Mouse (Mus musculus) embryonic facial prominence, embryonic 10.5 days (tissue): ENCODE measurements around the gene Ccdc40. TPM values are rescaled to one million over a fixed set of nuclear protein-coding genes. Genes with fewer than 3 reads are reported as not detected.
A peak's percentile ranks its signal among the peaks of the same experiment; 100 is the strongest.

ENCODE experiments used
- DNase-seq: peaks from one replicate; pipeline ENCODE4 v3.0.0-alpha.2; 2017; ENCODE audit warnings: low spot score
- H3K27ac ChIP-seq: fragments of 300-500 bp; sonication (generic); replicated peaks from 2 replicates; pipeline ENCODE4 v1.5.1; 2016; ENCODE audit warnings: mild to moderate bottlenecking
- H3K27me3 ChIP-seq: fragments of 300-500 bp; sonication (generic); replicated peaks from 2 replicates; pipeline ENCODE4 v1.6.1; 2016; ENCODE audit warnings: low read depth, mild to moderate bottlenecking; ENCODE audit not compliant: poor library complexity, severe bottlenecking
- H3K36me3 ChIP-seq: fragments of 300-500 bp; sonication (generic); replicated peaks from 2 replicates; pipeline ENCODE4 v1.6.1; 2016; ENCODE audit warnings: mild to moderate bottlenecking, moderate library complexity
- H3K4me1 ChIP-seq: fragments of 300-500 bp; sonication (generic); 2 replicates; pipeline ENCODE4 v1.6.1; 2016
- H3K4me3 ChIP-seq: fragments of 300-500 bp; sonication (generic); 2 replicates; pipeline ENCODE4 v1.5.1; 2016; ENCODE audit warnings: mild to moderate bottlenecking, moderate library complexity
- H3K9me3 ChIP-seq: fragments of 300-500 bp; sonication (generic); 2 replicates; pipeline ENCODE4 v1.6.1; 2016; ENCODE audit warnings: mild to moderate bottlenecking
- WGBS: fragments of 180-500 bp; shearing (Covaris S2); methylation state at CpG from one replicate; pipeline ENCODE4 v1.1.7; 2016; 5-methylcytosine and 5-hydroxymethylcytosine counted together
- polyA plus RNA-seq: library from polyadenylated mRNA; unstranded; fragments of >200 nt; fragmentation: Nextera tagmentation; extraction: Ambion mirVana; gene quantifications from 2 replicates; pipeline ENCODE4 v1.2.1, GENCODE M21; 2016

Ccdc40 gene
- polyA plus RNA-seq, 1 experiment from 2014 or later: 16.4 TPM

DNA sequence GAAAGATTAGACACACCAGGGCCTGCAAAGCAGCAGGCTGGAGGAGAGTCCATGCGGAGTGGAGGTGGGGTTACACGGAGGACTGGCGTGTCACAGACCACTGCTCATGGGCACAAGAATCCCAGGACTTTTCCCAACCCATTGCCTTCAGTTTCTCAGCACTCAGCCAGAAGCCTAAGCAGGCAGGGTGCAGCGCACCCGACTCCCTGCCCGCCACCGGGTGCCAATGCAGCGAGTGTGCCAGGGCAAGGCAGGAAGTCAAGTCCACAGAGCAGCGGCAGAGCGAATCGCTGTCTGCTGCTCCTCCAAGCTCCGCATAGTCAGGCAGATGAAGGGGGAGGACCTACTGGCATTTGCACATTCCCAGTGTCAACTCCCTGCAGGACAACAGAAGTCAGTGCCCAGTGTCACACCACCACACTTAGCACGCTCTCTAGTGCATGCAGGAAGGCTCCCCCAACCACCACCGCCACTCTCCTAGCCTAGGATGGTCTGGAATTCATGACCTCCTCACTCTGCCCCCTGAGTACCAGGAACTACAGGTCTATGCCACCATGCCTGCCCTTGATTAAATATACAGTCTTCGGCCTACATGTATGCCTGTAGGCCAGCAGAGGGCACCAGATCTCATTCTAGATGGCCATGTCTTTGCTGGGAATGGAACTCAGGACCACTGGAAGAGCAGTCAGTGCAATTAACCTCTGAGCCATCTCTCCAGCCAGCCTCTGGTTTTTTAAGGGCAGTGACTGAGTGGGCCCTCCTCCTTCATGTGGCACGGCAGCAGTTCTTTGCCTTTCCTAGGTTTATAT lies 76.7 kb downstream of the Ccdc40 start:
- no peak overlapping the region for H3K27ac ChIP-seq
- H3K4me1 ChIP-seq: peaks cover 25% of the 10 kb centered on the region
- H3K36me3 ChIP-seq: no peaks in the 10 kb centered on the region
- H3K27me3 ChIP-seq: peaks cover 41% of the 10 kb centered on the region
- H3K4me3 ChIP-seq: no peak overlapping the region
- peak; percentile 60 for DNase-seq
- 42% methylated on average over 16 of the region's 16 CpGs for WGBS
- H3K9me3 ChIP-seq: no peaks in the 10 kb centered on the region

DNA sequence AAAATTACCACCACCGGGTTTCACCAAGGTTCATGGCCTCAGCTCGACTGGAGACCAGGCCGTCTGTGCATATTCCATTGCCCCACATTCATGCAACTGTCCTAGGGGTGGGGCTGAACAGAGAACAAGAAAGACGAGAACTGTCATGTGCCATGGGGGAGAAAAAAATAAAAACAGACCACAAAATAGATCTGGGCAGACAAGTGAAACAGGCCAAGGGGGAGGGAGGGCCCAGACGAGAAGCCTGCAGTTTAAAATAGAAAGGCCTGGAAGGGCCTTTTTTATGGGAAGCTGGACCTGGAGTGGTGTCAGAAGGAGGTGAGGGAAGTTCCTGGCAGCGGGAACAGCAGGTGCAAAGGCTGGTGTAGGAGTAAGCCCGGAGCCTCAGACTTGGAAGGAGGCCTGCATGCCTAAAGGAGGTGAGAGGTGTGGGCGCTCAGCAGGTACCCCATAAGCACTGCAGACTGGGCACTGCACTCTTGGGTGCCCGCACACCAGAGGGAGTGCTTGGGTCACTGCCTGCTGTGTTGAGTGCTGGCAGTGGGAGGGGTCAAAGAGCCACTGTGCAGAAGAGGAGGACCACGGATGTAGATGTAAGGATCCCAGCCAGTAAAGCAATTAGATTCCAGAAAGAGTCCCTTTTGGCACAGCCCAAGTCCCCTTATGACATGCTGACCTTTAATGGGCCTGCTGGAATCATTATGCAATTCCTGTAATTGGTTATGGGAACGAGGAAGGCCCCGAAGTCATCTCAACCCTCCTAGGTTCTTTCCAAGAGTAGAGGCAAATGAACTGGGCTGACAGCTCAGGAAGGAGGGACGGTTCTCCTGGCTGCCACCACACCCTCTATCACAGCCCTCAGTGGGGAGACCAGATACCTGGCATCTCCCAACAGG lies 78.6 kb downstream of the Ccdc40 start:
- DNase-seq: no peak
- H3K27me3 ChIP-seq: peaks cover 57% of the 10 kb centered on the region
- no peak overlapping the region for H3K4me3 ChIP-seq
- no peaks in the 10 kb centered on the region for H3K9me3 ChIP-seq
- peaks cover 21% of the 10 kb centered on the region for H3K4me1 ChIP-seq
- H3K36me3 ChIP-seq: no peaks in the 10 kb centered on the region
- 65% methylated on average over 13 of the region's 13 CpGs for WGBS
- H3K27ac ChIP-seq: no peak overlapping the region

DNA sequence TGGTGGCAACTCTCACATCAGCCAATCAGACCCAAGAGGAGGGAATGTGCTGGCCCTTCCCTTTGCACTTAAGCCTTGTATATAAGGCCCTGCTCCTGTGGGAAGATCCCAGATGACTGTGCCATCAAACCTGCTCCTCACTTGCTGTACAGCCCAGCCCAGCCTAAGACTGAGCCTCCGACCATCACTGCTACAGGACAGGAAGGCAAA lies 79.2 kb downstream of the Ccdc40 start, which contains the start of gene Card14:
Gene Card14 (plus strand): TSS at position 111 of the 210 bp plus-strand sequence.
- H3K27ac ChIP-seq: peak within 1 kb of the TSS; percentile 24; the same call in 1 of the 2 replicates
- peaks cover 21% of the 10 kb centered on the region for H3K4me1 ChIP-seq
- peaks cover 60% of the 10 kb centered on the region for H3K27me3 ChIP-seq
- peak within 1 kb of the TSS; percentile 5; the same call in 1 of the 2 replicates for H3K4me3 ChIP-seq
- no peaks in the 10 kb centered on the region for H3K9me3 ChIP-seq
- WGBS: 45% methylated on average over 1 of the region's 1 CpGs
- H3K36me3 ChIP-seq: no peaks in the 10 kb centered on the region
- no peak for DNase-seq

GRCm38 (mm10) chr11:119307916-119308315 lies 79.5 kb downstream of the Ccdc40 start:
- Histone ChIP-seq H3K27me3 (peaks cover 60% of the 10 kb centered on the region), H3K9me3 (no peaks in the 10 kb centered on the region), H3K4me3 (peak overlapping the region; percentile 5; the same call in 1 of the 2 replicates), H3K4me1 (peaks cover 21% of the 10 kb centered on the region), H3K27ac (peak overlapping the region; percentile 24; the same call in 1 of the 2 replicates), H3K36me3 (no peaks in the 10 kb centered on the region)
- 30% methylated on average over 11 of the region's 11 CpGs for WGBS
- DNase-seq: no peak

- no peak overlapping the region for H3K4me3 ChIP-seq
- no peak overlapping the region for H3K27ac ChIP-seq
- no peaks in the 10 kb centered on the region for H3K9me3 ChIP-seq
- peaks cover 42% of the 10 kb centered on the region for H3K27me3 ChIP-seq
- no peaks in the 10 kb centered on the region for H3K36me3 ChIP-seq
- peaks cover 26% of the 10 kb centered on the region for H3K4me1 ChIP-seq
- 11% methylated on average over 10 of the region's 10 CpGs for WGBS
- DNase-seq: no peak
Observed at GRCm38 (mm10) chr11:119310621-119311020, 82.2 kb downstream of the Ccdc40 start.

DNA sequence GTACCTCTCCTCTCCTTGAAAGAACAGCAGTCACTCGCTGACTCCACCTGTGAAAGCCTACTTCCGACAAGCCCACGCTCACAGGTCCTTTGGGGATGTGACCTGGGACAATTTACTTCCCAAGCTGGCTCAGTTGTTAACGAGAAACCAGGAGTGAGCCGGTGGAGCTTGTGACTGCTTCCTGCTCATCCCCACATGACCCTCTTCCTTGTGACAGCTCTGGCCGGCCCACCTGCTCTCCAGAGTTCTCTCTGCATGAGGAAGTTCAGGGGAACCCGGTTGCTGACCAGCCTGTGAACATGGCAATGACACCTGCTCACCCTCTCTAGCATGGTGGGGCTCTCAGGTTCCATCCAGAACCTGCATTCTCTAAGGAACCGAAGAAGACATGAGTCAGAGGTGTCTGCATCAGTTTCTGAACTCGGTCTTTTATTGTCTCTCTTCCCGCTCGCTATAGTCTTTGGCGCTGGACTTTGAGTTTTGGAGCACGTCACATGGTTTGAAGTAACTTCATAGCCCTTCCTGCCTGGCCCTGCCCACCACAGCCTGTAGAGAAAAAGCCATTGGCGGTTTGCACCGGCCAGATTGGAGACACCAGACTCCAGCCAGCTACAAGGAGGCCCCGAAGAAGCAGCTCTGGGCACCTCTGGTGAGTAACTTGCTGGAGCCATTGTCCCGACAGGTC lies 86.0 kb downstream of the Ccdc40 start:
- no peak overlapping the region for H3K27ac ChIP-seq
- no peak for DNase-seq
- 81% methylated on average over 17 of the region's 17 CpGs for WGBS
- H3K4me1 ChIP-seq: peaks cover 7% of the 10 kb centered on the region; the same call in 1 of the 2 replicates
- H3K4me3 ChIP-seq: no peak overlapping the region
- no peaks in the 10 kb centered on the region for H3K9me3 ChIP-seq
- no peaks in the 10 kb centered on the region for H3K36me3 ChIP-seq
- peaks cover 24% of the 10 kb centered on the region for H3K27me3 ChIP-seq

Other genes with a start within 250 kb of the Ccdc40 start
- gene Enpp7, start 240.4 kb upstream of the Ccdc40 start, polyA plus RNA-seq: not detected in 2 replicates
- gene Cbx2, start 205.6 kb upstream of the Ccdc40 start, polyA plus RNA-seq: 150 and 152 TPM in 2 replicates
- 11.6 and 12.4 TPM in 2 replicates for gene Cbx8, start 187.6 kb upstream of the Ccdc40 start, polyA plus RNA-seq
- 4.7 and 5.2 TPM in 2 replicates for gene Cbx4, start 142.4 kb upstream of the Ccdc40 start, polyA plus RNA-seq
- gene Tbc1d16, start 73 bp upstream of the Ccdc40 start, polyA plus RNA-seq: 25.3 and 25.5 TPM in 2 replicates
- 30.8 TPM in 2 replicates for gene Gaa, start 39.3 kb downstream of the Ccdc40 start, polyA plus RNA-seq
- gene Eif4a3, start 71.5 kb downstream of the Ccdc40 start, polyA plus RNA-seq: 465 and 504 TPM in 2 replicates
- 0.05 TPM in 1 of 2 replicates, not detected in the other for gene Card14, start 79.2 kb downstream of the Ccdc40 start, polyA plus RNA-seq
- 5.4 and 5.5 TPM in 2 replicates for gene Sgsh, start 127.0 kb downstream of the Ccdc40 start, polyA plus RNA-seq
- 7.6 and 8.2 TPM in 2 replicates for gene Slc26a11, start 127.0 kb downstream of the Ccdc40 start, polyA plus RNA-seq
- 1.4 TPM in 2 replicates for gene Rnf213, start 164.5 kb downstream of the Ccdc40 start, polyA plus RNA-seq